Mouse (Mus musculus) lung, embryonic 14.5 days (tissue): ENCODE results near the gene Ppib. TPM values are rescaled to one million over a fixed set of nuclear protein-coding genes. Genes with fewer than 3 reads are reported as not detected.

Experiments used
- ATAC-seq: fragments of 200-750 bp; cut with Nextera tagmentation; 2 replicates; pipeline ENCODE4 v1.8.0; 2017; ENCODE audit warnings: mild to moderate bottlenecking, moderate TSS enrichment, moderate library complexity; ENCODE audit not compliant: insufficient read depth
- DNase-seq: peaks from one replicate; pipeline ENCODE4 v3.0.0-alpha.2; 2015
- H3K27ac ChIP-seq: fragments of 300-500 bp; sonication (generic); 2 replicates; pipeline ENCODE4 v1.5.1; 2014; ENCODE audit warnings: low read depth, mild to moderate bottlenecking, moderate library complexity
- H3K27me3 ChIP-seq: fragments of 300-500 bp; sonication (generic); 2 replicates; pipeline ENCODE4 v1.6.1; 2014; ENCODE audit warnings: low read length, control low read depth; ENCODE audit not compliant: insufficient read depth
- H3K36me3 ChIP-seq: fragments of 300-500 bp; sonication (generic); 2 replicates; pipeline ENCODE4 v1.6.1; 2014; ENCODE audit warnings: control low read depth; ENCODE audit not compliant: insufficient read depth
- H3K4me1 ChIP-seq: fragments of 300-500 bp; sonication (generic); 2 replicates; pipeline ENCODE4 v1.6.1; 2014; ENCODE audit warnings: antibody characterized with exemption, control low read depth; ENCODE audit not compliant: insufficient read depth
- H3K4me2 ChIP-seq: fragments of 300-500 bp; sonication (generic); 2 replicates; pipeline ENCODE4 v1.6.1; 2014; ENCODE audit warnings: mild to moderate bottlenecking
- H3K4me3 ChIP-seq: fragments of 300-500 bp; sonication (generic); 2 replicates; pipeline ENCODE4 v1.5.1; 2014; ENCODE audit warnings: low read depth, low read length
- H3K9ac ChIP-seq: fragments of 300-500 bp; sonication (generic); 2 replicates; pipeline ENCODE4 v1.6.1; 2014
- H3K9me3 ChIP-seq: fragments of 300-500 bp; sonication (generic); 2 replicates; pipeline ENCODE4 v1.6.1; 2016; ENCODE audit warnings: low read depth, low read length, control low read depth
- CTCF ChIP-seq: IDR thresholded peaks from 2 replicates; pipeline ENCODE4 v1.5.1; 2016; ENCODE audit warnings: antibody characterized with exemption, low read depth
- WGBS: fragments of 180-500 bp; shearing (Covaris S2); extraction: QIAGEN DNeasy Blood & Tissue Kit; methylation state at CpG from one replicate; pipeline ENCODE4 v1.1.7; 2014; 5-methylcytosine and 5-hydroxymethylcytosine counted together
- polyA plus RNA-seq: library from polyadenylated mRNA; unstranded; fragments of >200 nt; fragmentation: Nextera tagmentation; extraction: Ambion mirVana; gene quantifications from 2 replicates; pipeline ENCODE4 v1.2.1, GENCODE M21; 2014

Ppib gene
- polyA plus RNA-seq, 1 experiment from 2014 or later: 654 TPM

GRCm38 (mm10) chr9:66043241-66043640 lies 16.8 kb upstream of the Ppib start:
- TF ChIP-seq CTCF: no peak
- no peaks in the 10 kb centered on the region for H3K4me1 ChIP-seq
- no peaks in the 10 kb centered on the region for H3K9me3 ChIP-seq
- H3K36me3 ChIP-seq: peaks cover 21% of the 10 kb centered on the region; the same call in 1 of the 2 replicates
- ATAC-seq (no peak), DNase-seq (no peak)
- no peaks in the 10 kb centered on the region for H3K27me3 ChIP-seq
- H3K4me2 ChIP-seq: no peak overlapping the region
- no peak overlapping the region for H3K9ac ChIP-seq
- H3K27ac ChIP-seq: no peak overlapping the region
- 93% methylated on average over 3 of the region's 3 CpGs for WGBS
- no peak overlapping the region for H3K4me3 ChIP-seq

GRCm38 (mm10) chr9:66049931-66050601 lies 10.0 kb upstream of the Ppib start:
- Histone ChIP-seq H3K27me3 (no peaks in the 10 kb centered on the region), H3K27ac (0 out of 2 replicates have a peak overlapping the region, but pooled peaks have one; percentile 2), H3K9me3 (no peaks in the 10 kb centered on the region), H3K4me2 (no peak overlapping the region), H3K4me3 (no peak overlapping the region), H3K4me1 (no peaks in the 10 kb centered on the region), H3K9ac (no peak overlapping the region), H3K36me3 (no peaks in the 10 kb centered on the region)
- TF ChIP-seq CTCF: peak; percentile 22; the same call in 1 of the 2 replicates
- DNase-seq (no peak), ATAC-seq (no peak)
- 62% methylated on average over 6 of the region's 6 CpGs for WGBS

- no peak overlapping the region for H3K4me2 ChIP-seq
- no peaks in the 10 kb centered on the region for H3K36me3 ChIP-seq
- H3K9me3 ChIP-seq: no peaks in the 10 kb centered on the region
- H3K27ac ChIP-seq: no peak overlapping the region
- no peaks in the 10 kb centered on the region for H3K27me3 ChIP-seq
- no peaks in the 10 kb centered on the region for H3K4me1 ChIP-seq
- ATAC-seq (no peak), DNase-seq (peak; percentile 32)
- no peak overlapping the region for H3K9ac ChIP-seq
- H3K4me3 ChIP-seq: no peak overlapping the region
- no peak for TF ChIP-seq CTCF
- 44% methylated on average over 4 of the region's 4 CpGs for WGBS
Measured at GRCm38 (mm10) chr9:66051493-66051892, 8.5 kb upstream of the Ppib start.

GRCm38 (mm10) chr9:66052731-66053130 lies 7.3 kb upstream of the Ppib start:
- H3K4me1 ChIP-seq: no peaks in the 10 kb centered on the region
- no peak overlapping the region for H3K4me2 ChIP-seq
- DNase-seq (peak; percentile 54), ATAC-seq (no peak)
- H3K27ac ChIP-seq: no peak overlapping the region
- H3K4me3 ChIP-seq: no peak overlapping the region
- H3K9ac ChIP-seq: no peak overlapping the region
- 92% methylated on average over 1 of the region's 1 CpGs for WGBS
- no peaks in the 10 kb centered on the region for H3K36me3 ChIP-seq
- H3K9me3 ChIP-seq: no peaks in the 10 kb centered on the region
- TF ChIP-seq CTCF: no peak
- no peaks in the 10 kb centered on the region for H3K27me3 ChIP-seq

- Histone ChIP-seq H3K4me1 (no peaks in the 10 kb centered on the region), H3K36me3 (no peaks in the 10 kb centered on the region), H3K27ac (no peak overlapping the region), H3K4me3 (no peak overlapping the region), H3K4me2 (no peak overlapping the region), H3K9me3 (no peaks in the 10 kb centered on the region), H3K9ac (no peak overlapping the region), H3K27me3 (no peaks in the 10 kb centered on the region)
- no peak for ATAC-seq
- DNase-seq: no peak
- TF ChIP-seq CTCF: 0 out of 2 replicates have a peak, but pooled peaks have one; percentile 19
- 33% methylated on average over 1 of the region's 1 CpGs for WGBS
Measured at GRCm38 (mm10) chr9:66053620-66054019, 6.4 kb upstream of the Ppib start.

- Histone ChIP-seq H3K9me3 (no peaks in the 10 kb centered on the region), H3K36me3 (peaks cover 28% of the 10 kb centered on the region), H3K9ac (peak overlapping the region; percentile 86), H3K27ac (peak overlapping the region; percentile 77), H3K4me1 (peaks cover 7% of the 10 kb centered on the region), H3K4me3 (peak overlapping the region; percentile 80), H3K27me3 (no peaks in the 10 kb centered on the region), H3K4me2 (peak overlapping the region; percentile 86)
- DNase-seq (no peak), ATAC-seq (peak; percentile 68)
- WGBS: 0% methylated on average over 20 of the region's 20 CpGs
- TF ChIP-seq CTCF: no peak
Measured at GRCm38 (mm10) chr9:66060308-66060647, 256 bp downstream of the Ppib start.

GRCm38 (mm10) chr9:66060986-66061385 lies 964 bp downstream of the Ppib start:
- no peaks in the 10 kb centered on the region for H3K9me3 ChIP-seq
- H3K4me1 ChIP-seq: peaks cover 7% of the 10 kb centered on the region
- TF ChIP-seq CTCF: no peak
- DNase-seq: peak; percentile 20
- H3K4me2 ChIP-seq: peak overlapping the region; percentile 86
- H3K27me3 ChIP-seq: no peaks in the 10 kb centered on the region
- H3K27ac ChIP-seq: no peak overlapping the region
- peak overlapping the region; percentile 80 for H3K4me3 ChIP-seq
- ATAC-seq: no peak
- peak overlapping the region; percentile 86 for H3K9ac ChIP-seq
- H3K36me3 ChIP-seq: peaks cover 35% of the 10 kb centered on the region
- 18% methylated on average over 4 of the region's 4 CpGs for WGBS

GRCm38 (mm10) chr9:66061656-66062055 lies 1.6 kb downstream of the Ppib start:
- no peak for TF ChIP-seq CTCF
- Histone ChIP-seq H3K36me3 (peaks cover 42% of the 10 kb centered on the region), H3K9ac (peak overlapping the region; percentile 86), H3K27me3 (no peaks in the 10 kb centered on the region), H3K4me3 (peak overlapping the region; percentile 80), H3K9me3 (no peaks in the 10 kb centered on the region), H3K4me2 (peak overlapping the region; percentile 86), H3K27ac (no peak overlapping the region), H3K4me1 (peaks cover 7% of the 10 kb centered on the region)
- no peak for DNase-seq
- no peak for ATAC-seq
- 75% methylated on average over 3 of the region's 3 CpGs for WGBS
